Mouse (Mus musculus): ENCODE data around the gene Hoxa1.

The Hoxa1 gene

GRCm38 (mm10) chr6:52158276-52159051 lies at the start of gene Hoxa1:
Gene Hoxa1 (minus strand): TSS chr6:52158317.
- peak; percentile 94 for DNase-seq (ENCODE audit: low read depth, low spot score)

- no peak for DNase-seq (ENCODE audit: low read depth, low spot score)
Observed at GRCm38 (mm10) chr6:52207684-52207976, 49.5 kb upstream of the Hoxa1 start.

- no peak for DNase-seq (ENCODE audit: low read depth, low spot score)
Observed at GRCm38 (mm10) chr6:52206882-52207683, 49.0 kb upstream of the Hoxa1 start.

- DNase-seq (ENCODE audit: low read depth, low spot score), result peak; percentile 39
Observed at GRCm38 (mm10) chr6:52205638-52206621, 47.8 kb upstream of the Hoxa1 start.

GRCm38 (mm10) chr6:52205221-52205620 lies 47.1 kb upstream of the Hoxa1 start:
- peak; percentile 18 for DNase-seq (ENCODE audit: low read depth, low spot score)

GRCm38 (mm10) chr6:52204050-52204752 lies 46.1 kb upstream of the Hoxa1 start, which contains the start of gene Hoxa5:
Gene Hoxa5 (minus strand): TSS chr6:52204587.
- DNase-seq (ENCODE audit: low read depth, low spot score), result peak; percentile 93

GRCm38 (mm10) chr6:52203371-52204049 lies 45.4 kb upstream of the Hoxa1 start:
- DNase-seq (ENCODE audit: low read depth, low spot score), result peak; percentile 73

- peak; percentile 49 for DNase-seq (ENCODE audit: low read depth, low spot score)
Observed at GRCm38 (mm10) chr6:52203121-52203370, 44.9 kb upstream of the Hoxa1 start.

GRCm38 (mm10) chr6:52202362-52203120 lies 44.4 kb upstream of the Hoxa1 start:
- DNase-seq (ENCODE audit: low read depth, low spot score), result peak; percentile 49

GRCm38 (mm10) chr6:52201269-52201668 lies 43.2 kb upstream of the Hoxa1 start:
- DNase-seq (ENCODE audit: low read depth, low spot score), result no peak

GRCm38 (mm10) chr6:52200751-52201250 lies 42.7 kb upstream of the Hoxa1 start:
- no peak for DNase-seq (ENCODE audit: low read depth, low spot score)

- DNase-seq (ENCODE audit: low read depth, low spot score), result peak; percentile 39
Observed at GRCm38 (mm10) chr6:52200073-52200750, 42.1 kb upstream of the Hoxa1 start.

GRCm38 (mm10) chr6:52197271-52197670 lies 39.2 kb upstream of the Hoxa1 start:
- peak; percentile 75 for DNase-seq (ENCODE audit: low read depth, low spot score)

GRCm38 (mm10) chr6:52196811-52197210 lies 38.7 kb upstream of the Hoxa1 start:
- DNase-seq (ENCODE audit: low read depth, low spot score), result no peak

- DNase-seq (ENCODE audit: low read depth, low spot score), result no peak
Observed at GRCm38 (mm10) chr6:52194690-52195089, 36.6 kb upstream of the Hoxa1 start.

GRCm38 (mm10) chr6:52191860-52192550 lies 33.9 kb upstream of the Hoxa1 start:
- DNase-seq (ENCODE audit: low read depth, low spot score), result peak; percentile 82

GRCm38 (mm10) chr6:52190906-52191810 lies 33.0 kb upstream of the Hoxa1 start, which contains the start of gene Hoxa4:
Gene Hoxa4 (minus strand): TSS chr6:52191753.
- DNase-seq (ENCODE audit: low read depth, low spot score), result no peak
